Mouse (Mus musculus) naive thymus-derived CD4-positive, alpha-beta T cell, adult 2 months (primary cell): ENCODE results near the gene Neurog1.

Experiments
- DNase-seq: peaks from one replicate; pipeline ENCODE4 v3.0.0-alpha.2; 2011; ENCODE audit warnings: low read depth

Neurog1 gene

DNA sequence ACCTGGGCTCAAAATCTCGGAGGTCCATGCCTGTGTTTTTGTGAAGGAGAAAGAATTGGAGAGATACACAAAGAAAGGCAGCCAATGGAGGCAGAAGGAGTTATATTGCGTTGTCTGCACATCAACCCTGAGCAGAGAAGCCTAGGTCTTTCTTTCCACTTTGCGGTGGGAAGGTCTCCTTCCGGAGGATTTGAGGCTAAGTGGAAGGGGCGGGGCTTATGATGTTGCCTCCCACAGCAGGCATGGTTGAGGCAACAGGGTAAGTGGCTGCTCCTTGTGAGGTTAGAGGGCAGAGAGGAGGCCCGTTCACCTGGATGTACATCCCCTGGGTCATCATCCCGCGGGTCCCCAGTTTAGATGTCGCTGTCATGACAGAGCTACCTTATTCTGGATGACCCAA, 32.7 kb downstream of the Neurog1 start:
- DNase-seq, result peak; percentile 43

DNA sequence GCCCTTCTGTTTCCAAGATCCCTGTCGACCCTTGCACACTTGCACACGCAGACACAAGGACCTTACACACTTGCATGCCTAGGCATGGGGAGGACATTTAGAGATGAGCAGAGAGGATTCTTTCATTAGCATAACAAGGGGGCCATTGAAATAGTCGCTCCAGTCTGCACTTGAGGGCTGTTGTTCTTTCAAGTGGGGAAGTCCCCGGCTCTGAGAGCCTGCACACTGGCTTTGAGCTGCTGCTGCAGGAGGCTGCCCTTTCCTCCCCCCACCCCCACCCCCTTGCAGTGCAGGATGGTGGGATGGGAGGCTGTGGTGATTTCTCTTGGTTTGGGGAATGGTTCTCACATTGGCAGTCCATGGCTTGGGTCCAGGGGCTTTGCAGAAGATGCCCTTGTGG, 35.9 kb downstream of the Neurog1 start:
- DNase-seq, result no peak

DNA sequence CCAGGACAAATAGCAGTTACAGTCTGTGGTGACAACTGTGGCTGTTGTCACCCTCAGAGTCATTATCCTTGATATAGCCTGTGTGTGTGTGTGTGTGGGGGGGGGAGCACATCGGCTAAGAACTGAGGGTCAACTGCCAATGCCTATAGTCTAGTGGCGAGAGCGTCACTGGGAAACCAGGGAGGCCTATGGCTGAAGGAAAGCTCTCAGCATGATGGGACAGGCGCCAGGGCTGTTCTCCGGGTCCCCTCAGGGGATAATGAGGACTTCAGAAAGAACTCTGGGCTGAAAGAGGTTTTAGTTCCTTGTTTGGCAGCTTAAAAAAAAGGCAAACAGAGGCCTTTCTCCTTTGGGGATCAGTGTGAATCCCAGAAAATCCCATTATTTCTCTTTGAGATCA, 37.3 kb downstream of the Neurog1 start:
- DNase-seq, result no peak

DNA sequence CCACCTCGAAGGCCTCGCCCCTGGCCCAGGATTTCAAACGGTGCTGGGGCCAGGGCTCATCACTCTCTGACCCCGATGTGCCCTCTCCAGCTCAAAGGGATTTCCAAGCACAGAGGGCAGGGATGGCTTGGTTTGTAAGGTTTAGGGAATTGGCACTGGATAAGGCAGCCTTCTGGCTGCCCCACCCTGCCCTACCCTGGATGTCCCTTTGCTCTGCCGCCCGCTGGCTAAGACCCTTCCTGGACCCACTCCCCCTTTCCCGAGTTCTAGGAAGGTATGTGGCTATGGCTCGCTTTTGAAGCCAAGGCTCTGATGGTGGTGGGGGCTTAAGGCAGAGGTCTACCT, 42.9 kb downstream of the Neurog1 start:
- no peak for DNase-seq

DNA sequence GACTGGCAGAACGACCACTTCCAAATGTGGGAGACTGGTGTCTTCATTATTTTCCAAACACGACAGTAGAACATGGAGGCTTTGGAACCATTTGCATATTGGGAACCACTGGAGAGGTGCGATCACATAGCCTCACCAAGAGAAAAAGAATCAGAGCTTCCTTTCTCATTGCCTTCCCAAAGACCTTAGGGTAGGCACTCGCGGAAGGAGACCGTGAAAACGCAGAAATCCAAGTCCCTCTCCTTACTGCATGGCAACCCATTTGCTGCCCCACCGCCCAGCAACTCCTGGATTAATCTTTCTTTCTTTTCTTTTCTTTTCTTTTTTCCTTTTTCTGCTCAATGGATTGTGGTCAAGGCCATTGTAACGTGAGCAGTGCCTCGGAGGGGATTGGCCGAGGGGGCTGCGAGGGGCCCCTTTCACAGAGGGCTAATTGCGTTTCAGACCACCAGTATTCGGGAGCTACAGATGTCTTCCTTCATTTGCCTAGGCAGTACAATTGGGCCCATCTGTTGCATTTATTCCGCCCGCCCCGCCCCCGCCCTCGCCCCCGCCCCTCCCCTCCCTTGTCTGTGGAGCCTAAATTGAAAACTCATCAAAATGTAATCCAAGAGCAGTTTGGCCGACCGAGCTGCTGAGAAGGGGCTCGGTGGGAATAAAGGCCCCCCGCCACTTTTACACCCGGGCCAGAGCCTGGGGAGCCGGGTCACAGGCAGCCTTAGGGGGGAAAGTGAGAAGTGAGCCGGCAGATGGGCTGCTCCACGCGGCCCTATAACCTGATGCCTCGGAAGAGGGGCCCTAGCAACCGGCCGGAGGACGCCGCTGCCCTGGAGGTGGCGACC, 43.5 kb downstream of the Neurog1 start:
- no peak for DNase-seq
